Mouse (Mus musculus) left cerebral cortex, adult 9 months (tissue): ENCODE measurements at regions not wholly inside any gene's neighbourhood (a gene's known extent, or its start where the extent isn't known, plus 50 kb on each side); places are given as distances from the start of the nearest gene placed in this dataset.
A peak's percentile ranks its signal among the peaks of the same experiment; 100 is the strongest.

Experiments
- DNase-seq, 2 experiments: peaks; one replicate each; pipeline ENCODE4 v3.0.0; 2022; ENCODE audit warnings: low spot score in 2 of 2

DNA sequence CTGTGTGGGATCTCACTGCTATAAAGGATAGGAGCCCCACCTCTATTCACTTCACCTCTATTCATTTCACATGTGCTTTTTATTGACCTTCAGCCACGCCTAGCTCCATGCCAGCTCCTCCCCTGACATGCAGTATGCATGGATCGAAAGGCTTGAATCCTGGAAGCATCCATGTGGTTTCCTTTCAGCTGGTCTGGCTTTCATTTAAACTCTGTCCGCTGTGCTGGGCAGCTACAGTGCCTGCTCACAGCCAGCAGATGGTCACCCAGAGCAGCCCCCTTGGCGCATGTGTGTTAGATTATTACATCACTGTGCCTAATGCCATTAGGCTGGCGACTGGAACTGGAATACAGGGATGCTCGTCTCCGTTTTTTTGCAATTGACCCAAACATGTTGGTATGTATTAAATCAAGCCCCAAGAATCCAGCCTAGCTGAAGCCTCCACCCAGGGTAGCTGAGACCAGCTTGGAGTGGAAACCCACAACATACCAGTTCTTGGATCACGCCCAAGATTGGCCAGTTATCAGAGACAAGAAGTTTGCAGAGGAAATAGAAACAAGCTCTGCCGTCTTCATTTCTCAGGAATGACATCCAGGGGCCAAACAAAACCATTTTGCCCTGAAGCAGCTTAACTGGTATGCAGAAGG lies 113.2 kb downstream of the Inhbb start:
- DNase-seq, result peak in 1 of 2 experiments; percentile 3

DNA sequence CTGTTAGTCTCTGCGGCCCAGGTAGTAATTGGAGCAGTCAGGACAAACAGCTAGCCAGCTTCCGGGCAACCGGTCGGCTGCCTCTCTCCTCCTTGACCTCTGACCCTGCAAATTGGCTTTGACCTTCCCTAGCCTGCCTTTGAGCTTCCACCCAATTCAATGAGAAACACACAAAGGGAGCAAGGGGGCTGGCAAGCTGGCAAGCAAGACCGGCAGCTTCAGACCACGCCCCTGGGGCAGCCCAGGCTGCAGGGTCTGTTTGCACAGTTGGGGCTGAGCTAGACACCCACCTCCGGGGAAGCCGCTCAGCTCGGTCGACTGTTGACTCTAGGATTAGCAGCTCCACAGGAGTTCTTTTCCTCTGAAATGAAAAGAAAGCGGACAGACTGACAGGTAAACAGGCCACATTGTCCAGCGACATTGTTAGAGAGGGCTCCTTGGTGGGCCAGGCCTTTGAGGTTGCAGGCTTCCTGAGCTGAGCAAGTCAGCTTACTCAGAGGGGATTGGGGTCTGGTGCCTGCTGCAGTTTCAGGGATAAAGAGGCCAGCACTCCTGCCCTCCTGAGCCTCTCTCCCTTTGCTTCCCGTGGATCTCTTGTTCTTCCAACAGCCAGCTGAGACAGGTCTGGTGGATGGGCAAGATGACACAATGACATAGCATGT lies 116.6 kb downstream of the Inhbb start:
- no peak for DNase-seq

DNA sequence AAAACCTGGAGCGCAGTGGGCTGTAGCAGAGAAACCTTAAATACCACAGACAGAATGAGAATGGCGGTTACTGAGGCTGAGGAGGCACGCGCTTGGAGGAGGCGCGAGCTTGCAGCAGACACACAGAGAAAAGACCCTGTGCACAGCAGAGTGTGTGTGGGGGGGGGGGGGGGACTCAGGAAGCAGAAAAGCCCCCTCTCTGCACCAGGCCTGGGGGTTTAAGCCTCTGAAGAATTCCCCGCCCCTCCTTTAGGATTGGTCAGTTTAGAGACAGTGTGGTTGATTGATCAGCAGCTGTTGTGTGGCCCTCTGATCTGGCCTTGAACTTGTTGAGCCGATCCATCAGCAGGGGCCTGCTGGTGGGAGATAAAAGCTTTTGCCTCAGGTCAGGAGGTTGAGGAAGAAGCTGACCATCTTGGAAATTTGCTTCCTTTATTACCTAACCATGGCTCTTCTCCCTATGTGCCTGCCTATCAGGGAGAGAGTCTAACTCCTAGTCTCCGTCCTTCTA lies 117.5 kb downstream of the Inhbb start:
- no peak for DNase-seq

DNA sequence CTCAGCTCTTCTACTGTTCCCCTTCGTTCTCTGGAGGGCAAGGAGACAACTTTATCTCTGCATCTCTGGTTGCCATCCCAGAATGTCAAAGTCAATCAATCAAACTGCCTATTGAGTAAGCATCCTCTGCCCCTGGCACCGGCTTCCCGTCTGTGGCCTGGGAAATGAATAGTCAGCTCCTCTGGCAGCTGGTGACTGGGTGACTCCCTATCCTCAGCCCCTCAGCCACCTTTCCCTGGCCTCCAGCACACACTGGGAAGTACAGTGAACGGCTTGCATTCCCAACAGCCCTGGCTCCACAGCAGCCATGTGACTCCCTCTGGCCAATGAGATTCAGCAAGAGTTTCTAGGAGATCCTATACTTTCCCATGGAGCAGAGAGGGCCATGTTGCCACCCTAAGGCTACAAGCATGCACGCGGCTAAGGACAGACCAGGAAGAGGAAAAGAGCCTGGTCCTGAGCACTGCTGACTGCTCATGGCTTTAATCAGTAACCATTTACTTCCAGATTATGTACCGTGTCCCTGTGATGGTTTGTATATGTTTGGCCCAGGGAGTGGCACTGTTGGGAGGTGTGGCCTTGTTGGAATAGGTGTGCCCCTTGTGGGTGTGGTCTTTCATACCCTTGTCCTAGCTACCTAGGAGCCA lies 119.6 kb downstream of the Inhbb start:
- no peak for DNase-seq

DNA sequence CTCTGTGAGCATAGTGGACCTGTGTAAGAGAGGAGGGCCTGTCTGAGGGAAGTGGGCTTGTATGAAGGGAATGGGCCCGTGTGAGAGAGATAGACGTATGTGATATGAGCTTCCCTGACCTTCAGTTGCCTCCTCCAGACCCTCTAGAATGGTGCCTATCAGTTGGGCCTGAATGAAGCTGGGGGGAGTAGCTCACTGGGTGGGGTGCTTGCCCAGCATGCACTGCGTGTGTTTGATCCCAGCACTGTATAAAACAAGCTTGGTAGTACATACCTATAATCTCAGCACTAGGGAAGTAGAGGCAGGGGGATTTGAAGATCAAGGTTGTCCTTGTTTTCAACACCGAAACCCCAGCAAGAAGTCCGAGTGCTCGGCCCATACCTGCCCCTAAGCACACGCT lies 120.1 kb downstream of the Inhbb start:
- no peak for DNase-seq

DNA sequence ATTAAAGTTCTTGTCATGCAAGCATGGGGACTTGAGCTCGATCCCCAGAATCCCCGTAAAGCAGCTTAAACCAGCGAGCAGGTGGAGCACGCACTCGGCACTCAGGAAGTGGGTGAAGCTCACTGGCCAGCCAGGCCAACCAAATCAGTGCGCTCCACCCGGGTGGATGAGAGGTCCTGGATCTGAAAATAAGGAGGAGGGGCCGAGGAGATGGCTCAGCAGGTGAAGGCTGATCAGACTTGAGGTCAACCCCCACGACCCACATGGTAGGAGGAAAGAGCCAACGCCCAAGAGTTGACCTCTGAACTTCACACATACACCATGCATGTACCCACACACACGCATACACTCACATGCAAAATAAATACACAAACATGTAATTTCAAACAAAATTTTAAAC lies 120.8 kb downstream of the Inhbb start:
- no peak for DNase-seq

DNA sequence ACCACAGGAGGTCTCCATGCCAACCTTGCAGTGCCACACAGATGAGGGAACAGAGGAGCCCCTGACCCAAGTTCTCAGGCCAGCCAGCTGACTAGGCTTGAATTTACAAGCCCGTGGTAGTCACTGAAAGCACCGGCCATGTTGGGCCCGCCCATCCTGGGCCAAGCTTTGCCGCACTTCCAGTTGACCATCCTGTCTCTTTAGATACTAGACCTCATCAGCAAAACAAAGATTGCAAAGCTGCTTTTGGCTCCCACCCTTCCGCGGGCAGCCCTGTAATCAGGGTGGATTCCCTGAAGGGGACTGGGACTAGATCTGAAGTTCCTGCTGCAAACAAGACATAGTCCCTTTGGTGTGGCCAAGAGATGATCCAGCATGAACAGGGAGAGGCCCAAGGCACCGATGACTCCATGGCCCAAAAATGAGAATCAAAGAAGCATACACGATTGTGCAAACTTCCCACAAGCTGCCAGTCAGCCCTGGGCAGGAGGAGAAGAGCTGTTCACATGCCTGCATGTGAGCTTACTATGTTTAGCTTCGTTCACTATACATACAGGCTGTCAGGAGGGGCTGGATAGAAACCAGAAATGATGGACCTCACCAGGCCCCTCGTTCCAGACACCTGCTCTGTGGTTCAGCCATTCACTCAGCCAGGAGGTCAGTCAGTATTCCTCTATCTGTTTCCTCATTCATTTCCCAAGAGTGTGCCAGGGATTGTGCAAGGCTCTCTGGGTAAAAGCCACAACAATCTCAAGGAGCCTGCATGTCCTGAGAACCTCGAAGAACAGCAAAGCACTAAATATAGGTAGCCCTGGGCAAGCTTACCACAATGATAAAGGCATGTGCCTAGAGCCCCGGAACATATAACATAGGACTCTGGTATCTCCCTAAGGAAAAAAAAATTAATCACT lies 122.0 kb downstream of the Inhbb start:
- DNase-seq, result no peak

DNA sequence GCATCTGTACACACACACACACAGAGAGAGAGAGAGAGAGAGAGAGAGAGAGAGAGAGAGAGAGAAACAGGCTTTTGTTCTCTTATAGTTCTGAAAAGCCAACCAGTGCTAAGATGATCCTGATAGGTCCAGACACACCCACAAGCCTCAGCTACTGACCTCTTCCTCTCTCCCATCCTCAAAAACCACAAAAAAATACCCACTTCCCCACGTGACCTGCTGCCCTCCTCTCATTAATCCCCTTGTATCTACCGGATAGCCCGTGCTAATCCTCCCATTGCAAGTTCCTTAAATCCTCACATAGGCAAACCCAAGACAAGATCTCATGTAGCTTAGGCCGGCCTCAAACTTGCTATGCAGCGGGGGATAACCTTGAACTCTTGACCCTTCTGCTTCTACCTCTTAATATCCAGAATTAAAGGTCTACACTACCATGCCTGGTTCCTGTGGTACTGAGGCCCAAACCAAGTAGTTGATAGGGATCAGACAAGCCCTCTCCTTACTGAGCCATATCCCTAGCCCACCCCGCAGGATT lies 123.3 kb downstream of the Inhbb start:
- DNase-seq, result no peak

DNA sequence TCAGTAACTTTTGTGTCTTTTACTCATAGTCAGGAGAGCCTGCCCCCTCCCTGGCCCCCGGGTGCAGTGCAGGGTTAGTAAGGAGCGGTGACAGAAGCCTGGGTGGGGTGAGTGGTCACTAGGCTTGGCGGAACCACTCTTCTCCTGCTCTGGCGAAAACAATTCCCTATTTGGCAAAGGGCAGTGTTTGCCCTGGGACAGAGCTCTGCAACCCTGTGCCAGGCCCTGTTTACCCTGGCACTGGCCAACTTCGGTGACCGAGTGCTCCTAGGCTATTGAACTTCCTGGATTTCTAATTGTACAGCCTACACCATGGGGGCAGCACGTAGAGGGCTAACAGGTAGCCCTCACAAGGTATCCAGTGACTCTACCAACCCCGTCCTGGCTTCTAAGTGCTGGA lies 126.9 kb downstream of the Inhbb start:
- no peak for DNase-seq

DNA sequence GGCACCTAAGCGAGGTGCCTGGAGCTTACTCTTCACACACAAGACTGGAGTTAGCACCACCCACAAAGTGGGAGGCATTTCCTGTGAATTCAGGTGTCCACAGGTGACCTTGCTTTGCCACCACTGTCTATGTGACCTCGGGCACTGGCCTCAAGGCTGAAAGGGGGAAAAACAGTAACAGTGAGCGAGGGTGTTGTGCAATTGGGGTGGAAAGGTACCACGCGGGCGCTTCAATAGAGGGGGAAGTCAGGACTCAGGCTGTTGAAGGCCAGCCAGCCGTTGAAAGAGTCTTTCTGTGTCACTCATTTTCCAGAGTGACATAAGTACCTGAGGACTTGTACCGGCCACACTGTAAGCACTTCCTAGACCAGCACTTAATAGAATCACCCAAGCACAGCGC lies 128.2 kb downstream of the Inhbb start:
- DNase-seq, result no peak

DNA sequence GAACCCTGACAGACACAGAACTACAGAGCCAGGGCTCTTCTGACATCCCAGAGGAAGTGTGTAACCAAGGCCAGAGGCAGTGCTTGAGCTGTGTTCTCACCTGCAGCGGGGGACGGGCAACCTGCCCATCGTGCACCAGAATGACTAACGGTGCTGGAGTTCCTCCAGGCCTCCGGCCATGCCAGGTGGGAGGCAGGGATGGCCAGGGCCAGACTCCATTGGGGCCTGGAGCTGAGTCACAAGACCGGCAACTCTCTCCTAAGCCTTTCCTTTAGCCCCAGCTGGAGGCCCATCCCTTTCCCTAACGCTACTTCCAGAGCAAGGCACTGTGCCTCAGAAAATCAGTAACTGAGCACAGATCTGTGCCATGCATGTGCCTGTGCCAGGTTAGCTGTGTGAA lies 129.8 kb downstream of the Inhbb start:
- DNase-seq, result no peak

DNA sequence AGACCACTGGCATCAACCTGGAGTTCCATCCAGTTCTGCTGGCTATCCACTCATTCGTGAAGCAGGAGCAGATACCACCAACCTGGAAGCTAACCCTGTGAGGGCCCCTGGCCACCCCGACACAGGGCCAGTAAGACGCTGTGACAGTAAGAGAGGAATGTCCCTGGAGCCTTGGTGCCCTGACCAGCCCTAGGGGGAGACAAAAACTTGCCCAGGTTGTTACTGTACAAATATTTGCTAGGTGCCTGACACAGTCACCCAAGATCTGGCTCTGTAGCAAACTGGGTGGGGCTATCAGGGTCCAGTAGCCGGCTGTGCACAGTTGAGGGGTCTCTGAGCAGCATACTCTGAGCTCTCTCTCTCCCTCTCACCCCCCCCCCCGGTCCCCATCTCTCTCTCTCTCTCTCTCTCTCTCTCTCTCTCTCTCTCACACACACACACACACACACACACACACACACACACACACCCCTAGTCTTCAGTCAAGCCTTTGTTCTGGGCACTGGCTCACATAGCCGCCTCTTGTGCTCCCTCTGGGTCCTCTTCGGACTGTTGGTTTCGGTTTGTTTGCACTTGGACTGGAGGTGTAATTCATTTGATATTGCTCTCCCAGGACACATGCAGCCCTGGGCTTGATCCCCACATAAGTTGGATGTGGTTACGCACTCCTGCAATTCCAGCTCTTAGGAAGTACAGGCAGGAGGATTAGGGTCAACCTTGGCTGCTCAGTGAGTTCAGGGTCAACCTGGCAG lies 131.7 kb downstream of the Inhbb start:
- no peak for DNase-seq

DNA sequence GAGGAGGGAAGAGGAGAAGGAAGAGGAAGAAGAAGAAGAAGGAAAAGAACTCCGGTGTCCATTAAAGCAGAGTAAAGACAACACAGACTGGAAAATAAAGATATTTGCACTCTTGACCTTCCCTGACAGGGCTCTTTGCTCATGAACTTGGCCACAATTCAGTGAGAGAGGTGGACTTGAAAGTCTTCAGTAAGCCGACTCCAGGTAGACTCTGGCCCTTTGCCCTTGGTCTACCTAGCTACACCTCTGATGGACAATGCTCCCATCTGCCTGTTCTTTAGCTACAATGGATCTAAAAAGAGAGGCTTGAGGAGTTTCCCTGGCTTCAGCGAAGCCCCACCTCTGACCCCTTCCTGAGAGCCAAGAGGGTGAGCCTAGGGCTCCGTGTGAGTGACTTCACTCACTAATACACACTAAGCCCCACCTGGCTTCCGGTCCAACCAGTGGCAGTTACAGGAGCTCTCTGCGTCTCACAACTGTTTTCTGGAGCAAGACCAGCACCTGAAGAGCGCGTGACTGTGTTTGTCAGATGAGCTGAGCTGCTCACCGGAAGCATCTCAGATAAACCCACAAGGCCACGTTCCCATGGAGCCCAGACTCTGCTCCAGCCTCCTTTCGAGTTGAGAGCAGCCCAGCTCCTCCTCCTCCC lies 132.4 kb downstream of the Inhbb start:
- no peak for DNase-seq

DNA sequence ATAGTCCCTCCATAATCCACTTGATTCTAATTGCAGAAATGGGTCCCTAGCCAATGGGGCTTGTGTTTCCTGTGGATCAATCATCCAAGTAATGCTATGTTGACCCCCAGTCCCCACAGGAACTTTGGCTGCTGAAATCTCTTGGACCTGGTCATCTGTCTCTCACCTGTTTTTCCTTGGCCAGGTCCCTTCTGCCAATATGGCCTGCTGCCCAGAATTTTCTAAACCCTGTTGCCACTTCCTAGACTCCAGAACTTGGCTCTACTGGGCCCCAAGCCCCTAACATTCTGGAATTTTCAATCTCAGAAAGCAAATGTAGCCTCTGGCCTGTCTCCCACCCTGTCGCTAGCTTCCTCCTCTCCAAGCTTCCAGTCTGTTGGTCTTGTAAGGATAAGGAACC lies 139.6 kb downstream of the Inhbb start:
- no peak for DNase-seq

DNA sequence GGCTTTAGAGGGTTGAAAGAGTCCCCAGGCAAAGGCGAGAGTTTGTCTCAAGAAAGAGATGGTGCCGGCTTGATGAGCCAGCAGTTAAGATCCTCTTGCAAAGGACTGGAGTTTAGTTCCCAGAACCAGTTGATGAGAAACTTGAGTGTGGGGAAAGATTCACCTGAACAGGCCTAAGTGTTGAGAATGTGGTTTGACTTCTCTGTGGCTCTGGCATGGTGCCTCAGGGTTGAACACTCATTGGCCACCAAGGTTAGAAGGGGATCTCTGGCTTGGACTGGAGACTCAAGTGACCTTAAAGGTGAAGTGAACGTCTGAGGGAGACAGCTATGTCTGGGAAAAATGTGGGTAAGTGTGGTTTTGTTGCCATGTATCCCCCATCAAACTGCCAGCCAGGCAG lies 142.8 kb downstream of the Inhbb start:
- no peak for DNase-seq

DNA sequence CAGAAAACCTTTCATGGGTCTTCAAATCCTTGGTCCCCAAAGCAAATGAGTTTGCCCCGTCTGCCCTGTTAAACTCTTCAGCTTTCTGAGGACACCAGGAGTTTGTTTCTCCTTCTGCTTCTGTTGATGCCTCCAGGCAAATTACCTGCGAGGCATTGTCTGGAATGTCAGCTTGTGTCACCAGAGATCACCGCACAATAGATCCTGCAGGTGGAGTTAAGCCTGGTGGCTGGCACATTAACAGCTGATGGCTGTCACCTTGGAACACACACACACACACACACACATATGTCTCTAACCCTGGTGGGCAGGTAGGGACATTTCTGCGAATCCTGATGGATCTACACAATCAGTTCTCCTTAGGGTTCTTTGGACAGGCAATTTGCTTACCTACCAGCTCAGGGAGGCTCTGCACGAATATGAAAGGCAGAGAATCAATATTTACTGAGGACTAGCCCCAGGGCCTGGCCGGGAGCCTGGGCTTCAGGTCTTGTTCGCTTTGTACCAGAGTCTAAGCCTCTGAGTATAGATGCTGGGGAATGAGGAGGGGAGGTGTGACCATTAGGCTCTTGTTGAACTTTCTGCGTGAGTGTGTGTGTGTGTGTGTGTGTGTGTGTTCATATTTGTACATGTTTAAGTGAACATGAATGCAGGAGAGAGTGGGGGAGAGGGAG lies 143.4 kb downstream of the Inhbb start:
- DNase-seq, result no peak

DNA sequence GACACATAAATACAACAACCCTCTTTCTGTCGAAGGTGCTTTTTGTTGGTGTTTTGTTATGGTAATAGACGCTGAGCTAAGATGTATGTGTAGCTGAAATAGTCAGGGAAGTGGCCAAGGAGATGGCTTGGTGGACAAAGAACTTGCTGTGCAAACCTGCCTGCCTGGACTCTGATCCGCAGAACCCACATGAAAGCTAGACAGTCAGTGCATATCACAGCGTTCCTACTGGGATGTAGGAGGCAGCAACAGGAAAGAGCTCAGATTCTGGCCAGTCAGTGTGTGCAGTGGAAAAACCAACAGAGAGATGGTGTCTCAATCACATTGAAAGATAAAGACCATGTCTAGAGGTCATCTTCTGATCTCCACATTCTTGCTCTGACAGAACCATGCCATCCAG lies 144.1 kb downstream of the Inhbb start:
- no peak for DNase-seq

DNA sequence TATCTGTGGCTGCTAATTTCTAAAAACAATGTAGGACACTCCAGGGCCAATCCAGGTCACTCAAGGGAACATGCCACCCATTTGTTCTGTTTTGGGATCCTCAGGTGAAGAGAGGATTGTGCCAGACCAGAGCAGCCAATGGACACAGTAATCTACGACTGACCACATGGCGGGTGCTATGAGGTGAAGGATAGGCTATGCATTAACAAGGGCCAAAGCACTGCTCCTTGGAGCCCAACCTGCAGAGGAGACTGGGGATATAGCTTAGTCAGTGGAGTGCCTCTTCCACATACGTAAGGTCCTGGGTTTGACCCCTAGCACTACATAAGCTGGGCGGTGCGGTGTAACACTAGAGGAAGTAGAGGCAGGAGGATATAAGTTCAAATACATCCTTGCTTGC lies 156.0 kb downstream of the Inhbb start:
- no peak for DNase-seq

DNA sequence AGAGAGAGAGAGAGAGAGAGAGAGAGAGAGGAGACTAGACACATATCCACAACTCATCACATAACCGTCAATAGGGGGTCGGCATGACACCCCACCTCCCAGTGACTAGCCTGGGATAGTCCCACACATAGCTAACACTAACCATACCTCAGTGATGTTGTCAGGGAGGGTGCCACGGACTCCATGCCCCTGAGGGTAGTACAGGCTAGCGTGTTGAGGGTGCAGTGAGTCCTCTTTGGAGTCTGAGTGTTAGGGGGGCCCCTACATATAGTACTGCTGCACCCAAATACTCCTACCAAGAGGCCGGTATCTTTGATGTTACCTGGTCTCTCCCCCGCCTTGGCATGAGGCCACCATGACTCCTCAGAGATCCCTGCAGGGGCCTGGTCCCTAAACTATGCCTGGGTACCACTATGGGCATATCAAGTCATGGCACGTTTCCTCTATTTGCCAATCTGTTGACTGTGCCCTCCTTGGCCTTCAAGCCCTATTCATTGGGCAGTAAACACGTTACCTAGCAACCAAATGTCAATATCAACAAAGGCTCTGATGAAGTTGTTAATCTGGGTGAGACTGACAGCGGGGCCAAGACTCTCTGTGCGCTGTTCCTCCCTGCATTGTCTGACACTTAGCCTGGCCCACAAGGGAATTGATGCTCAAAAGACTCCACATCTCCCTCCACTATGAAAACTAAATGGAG lies 156.7 kb downstream of the Inhbb start:
- DNase-seq, result no peak
